Comparison of ENCODE assay signal across 9 mouse cellular contexts in the genomic region with DNA sequence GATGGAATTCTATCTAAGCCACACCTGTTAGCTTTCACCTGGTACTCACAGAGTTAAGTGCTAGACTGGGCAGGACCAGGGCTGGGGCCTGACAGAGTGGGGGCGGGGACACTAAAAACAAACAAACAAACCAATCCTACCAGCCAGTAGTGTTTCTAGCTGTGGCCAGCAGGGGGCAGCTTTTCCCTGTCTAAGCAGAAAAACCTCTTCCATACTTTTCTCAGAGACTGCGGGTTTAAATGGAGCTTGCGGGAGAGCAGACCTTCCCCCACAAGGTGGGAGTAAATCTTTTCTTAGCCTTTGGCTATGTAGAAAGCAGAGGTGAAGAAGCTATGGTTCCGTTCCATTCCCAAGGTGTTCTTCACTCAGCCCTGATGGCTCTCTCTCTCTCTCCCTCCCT.
DNase-seq lines count a peak whose midpoint lies in the region; ATAC-seq and TF ChIP-seq lines count a peak whose summit lies in the region.
"Had no signal": no experiment of that assay in that cellular context is flagged by ENCODE, and none has a peak within 500 bp of the region (broad histone marks: within the 10 kb centered on the region; RNA-seq: fewer than 3 reads in every experiment).

No protein-coding gene starts in this region.

- intact Hi-C loops in heart, adult 2 months (cut with DNase I): loop anchor here (5.0 kb wide), 1 partner anchor 569 kb away; no protein-coding TSS in a partner anchor
- intact Hi-C loops in heart, postnatal 25 days (cut with DNase I): loop anchor here (2.0 kb wide), 2 partner anchors 528 to 716 kb away; no protein-coding TSS in a partner anchor
- intact Hi-C loops in left cerebral cortex, adult 2 months (cut with DNase I): loop anchor here (5.0 kb wide), 1 partner anchor 714 kb away; no protein-coding TSS in a partner anchor

- H3K36me3 ChIP-seq in heart, adult 2 months (ENCODE audit: control insufficient read depth, insufficient read depth, low read length): no peaks in the 10 kb centered on the region
- H3K36me3 ChIP-seq in midbrain, embryonic 13.5 days: no peaks in the 10 kb centered on the region
- no peaks in the 10 kb centered on the region for H3K36me3 ChIP-seq in stomach, postnatal 0 days (ENCODE audit: control insufficient read depth, insufficient read depth, low read length)

- no peak overlapping the region for H3K27ac ChIP-seq in heart, adult 2 months
- H3K27ac ChIP-seq in left cerebral cortex, adult 2 months: no peak overlapping the region
- no peak overlapping the region for H3K27ac ChIP-seq in midbrain, embryonic 13.5 days
- H3K27ac ChIP-seq in stomach, postnatal 0 days (replicated peaks): no peak overlapping the region

- peak overlapping the region; percentile 11; the same call in 1 of the 2 replicates for H3K4me2 ChIP-seq in midbrain, embryonic 13.5 days (replicated peaks)
- no peak overlapping the region for H3K4me2 ChIP-seq in stomach, postnatal 0 days (replicated peaks; ENCODE audit: low read depth)

- no peak overlapping the region for H3K9ac ChIP-seq in heart, adult 2 months (ENCODE audit: low read depth, low read length)
- H3K9ac ChIP-seq in midbrain, embryonic 13.5 days (replicated peaks): no peak overlapping the region
- H3K9ac ChIP-seq in stomach, postnatal 0 days (ENCODE audit: low read length): no peak overlapping the region

- H3K9me3 ChIP-seq in midbrain, embryonic 13.5 days: no peaks in the 10 kb centered on the region; the same call in 1 of the 2 replicates
- 0 out of 2 replicates have a peak, but pooled peaks cover 2% of the 10 kb centered on the region for H3K9me3 ChIP-seq in stomach, postnatal 0 days (ENCODE audit: control insufficient read depth, low read length)

- H3K4me1 ChIP-seq in heart, adult 2 months (ENCODE audit: control insufficient read depth, insufficient read depth, low read length): peaks cover 3% of the 10 kb centered on the region
- H3K4me1 ChIP-seq in midbrain, embryonic 13.5 days (replicated peaks): peaks cover 2% of the 10 kb centered on the region; the same call in 1 of the 2 replicates
- H3K4me1 ChIP-seq in stomach, postnatal 0 days (replicated peaks; ENCODE audit: control insufficient read depth, insufficient read depth): no peaks in the 10 kb centered on the region

- 5% methylated on average over 4 of the region's 4 CpGs for WGBS in heart, adult 2 months
- WGBS in midbrain, embryonic 13.5 days: 3% methylated on average over 4 of the region's 4 CpGs
- 4% methylated on average over 4 of the region's 4 CpGs for WGBS in stomach, postnatal 0 days

- H3K27me3 ChIP-seq in heart, adult 2 months (ENCODE audit: control insufficient read depth, insufficient read depth, low read length): no peaks in the 10 kb centered on the region
- H3K27me3 ChIP-seq in midbrain, embryonic 13.5 days: peaks cover 17% of the 10 kb centered on the region
- no peaks in the 10 kb centered on the region for H3K27me3 ChIP-seq in stomach, postnatal 0 days (ENCODE audit: control insufficient read depth, insufficient read depth, low read length)

- TF ChIP-seq EP300 in heart, adult 2 months (IDR thresholded peaks at IDR 0.05; ENCODE audit: insufficient read depth, low read depth, low read length): no peak
- no peak for TF ChIP-seq EP300 in stomach, postnatal 0 days (optimal IDR thresholded peaks at IDR 0.05)

- DNase-seq in heart, adult 2 months: peak; percentile 34 to 61
- DNase-seq in heart, postnatal 25 days (ENCODE audit: low spot score): no peak
- peak; percentile 34 for DNase-seq in cerebellum, adult 8-10 months
- DNase-seq in frontal cortex, adult 2 months (ENCODE audit: extremely low spot score in 1 of 2, low spot score in 1 of 2): peak; percentile 13 to 82
- DNase-seq in induced T-regulatory cell, adult 2 months (ENCODE audit: low read depth): peak; percentile 66
- peak; percentile 66 to 70 for DNase-seq in left cerebral cortex, adult 2 months (ENCODE audit: extremely low spot score in 1 of 2, low spot score in 2 of 2)
- peak; percentile 86 for DNase-seq in stomach, postnatal 0 days (ENCODE audit: low spot score)

- peak; percentile 84 for TF ChIP-seq CTCF in heart, adult 2 months (IDR thresholded peaks at IDR 0.05)
- TF ChIP-seq CTCF in left cerebral cortex, adult 2 months (IDR thresholded peaks at IDR 0.05): peak; percentile 77
- TF ChIP-seq CTCF in stomach, postnatal 0 days (IDR thresholded peaks at IDR 0.05; ENCODE audit: low read depth): peak; percentile 82

- TF ChIP-seq POLR2A in heart, adult 2 months (IDR thresholded peaks at IDR 0.05; ENCODE audit: insufficient read depth, low read depth, low read length): no peak

- no peaks in the 10 kb centered on the region for H3K79me2 ChIP-seq in heart, adult 2 months (replicated peaks; ENCODE audit: control insufficient read depth, insufficient read depth, low read length)

- H3K4me3 ChIP-seq in heart, adult 2 months: no peak overlapping the region
- H3K4me3 ChIP-seq in left cerebral cortex, adult 2 months: no peak overlapping the region
- no peak overlapping the region for H3K4me3 ChIP-seq in midbrain, embryonic 13.5 days (replicated peaks)
- H3K4me3 ChIP-seq in stomach, postnatal 0 days (ENCODE audit: low read depth, low read length): no peak overlapping the region
- H3K4me3 ChIP-seq: megakaryocyte, embryonic 14.5 days had no signal

- ATAC-seq in midbrain, embryonic 13.5 days: peak; percentile 71; the same call in 1 of the 2 replicates
- peak; percentile 83 for ATAC-seq in stomach, postnatal 0 days (ENCODE audit: low FRiP score, low TSS enrichment)
